Mouse (Mus musculus): Measurements from ENCODE around the gene Scn4a.

- TF ChIP-seq CTCF (IDR thresholded peaks at IDR 0.05; ENCODE audit: low read depth, low read length) (no peak), TAL1 (conservative IDR thresholded peaks at IDR 0.05; ENCODE audit: low read depth, low read length) (no peak)
These were observed 28.2 kb downstream of the Scn4a start for GRCm38 (mm10) chr11:106324858-106325257.
